Mouse (Mus musculus): ENCODE results near the gene Fbp1.
"Not testable (repeated sequence)": the region's sequence is repeated elsewhere in the genome, so short reads cannot be mapped to it uniquely, and the experiment has no call there.

Fbp1 gene

GRCm38 (mm10) chr13:62832239-62832638, 55.8 kb downstream of the Fbp1 start:
- no peak for DNase-seq

GRCm38 (mm10) chr13:62815705-62816104, 72.4 kb downstream of the Fbp1 start:
- not testable (repeated sequence) for DNase-seq
